Mouse (Mus musculus): ENCODE results near the gene Prkag2.

DNA sequence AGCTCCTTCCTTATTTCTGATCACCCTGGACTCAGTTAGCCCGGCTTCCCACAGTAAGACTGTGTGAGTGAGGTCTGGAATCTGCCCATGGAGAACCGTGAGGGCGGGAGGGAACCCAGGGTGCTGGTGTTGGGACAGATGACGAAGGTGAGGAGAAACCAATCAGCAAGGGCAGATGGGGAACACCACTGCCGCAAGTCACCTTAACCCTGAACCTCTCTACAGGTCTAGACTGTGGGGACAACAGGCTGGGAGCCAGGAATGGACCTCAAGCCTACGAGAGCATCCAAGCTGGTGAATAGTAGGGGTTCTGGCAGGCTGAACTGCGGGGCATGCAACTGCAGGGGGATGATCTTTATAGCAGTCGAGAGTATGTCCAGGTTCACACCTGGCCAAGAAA lies 196.0 kb downstream of the Prkag2 start:
- no peak for TF ChIP-seq MAX (IDR thresholded peaks at IDR 0.05)
- TF ChIP-seq CTCF (IDR thresholded peaks at IDR 0.05; ENCODE audit: control insufficient read depth, insufficient read depth, insufficient read length) = no peak
- no peak for TF ChIP-seq MYOD1 (IDR thresholded peaks at IDR 0.05; ENCODE audit: control insufficient read depth, insufficient read length, low read depth)
- TF ChIP-seq USF1 (IDR thresholded peaks at IDR 0.05; ENCODE audit: low read depth) = no peak
